8 mouse cellular contexts compared by ENCODE assay signal in the genomic region with DNA sequence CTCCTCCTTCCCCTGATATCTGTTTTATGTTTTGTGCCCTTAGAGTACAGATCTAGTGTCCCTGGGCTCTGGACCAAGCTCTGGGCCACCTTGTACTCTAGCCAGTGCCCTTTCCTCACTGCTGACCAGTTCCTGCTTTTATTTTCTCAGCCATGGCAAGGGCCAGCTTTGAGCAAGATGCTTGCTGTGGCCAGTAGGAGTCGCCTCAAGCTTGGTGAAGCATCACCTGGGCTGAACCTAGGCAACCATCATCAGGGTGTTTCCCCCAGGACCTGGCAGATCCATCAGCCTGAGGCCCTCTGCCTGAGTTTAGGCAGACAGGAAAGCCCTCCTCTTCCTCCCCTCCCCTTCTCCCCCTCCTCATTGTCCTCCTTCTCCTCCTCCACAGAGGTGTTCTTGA. TPM values are rescaled to one million over a fixed set of nuclear protein-coding genes. Genes with fewer than 3 reads are reported as not detected.
DNase-seq lines count a peak whose midpoint lies in the region; ATAC-seq and TF ChIP-seq lines count a peak whose summit lies in the region.

No protein-coding gene starts in this region.

- no peak overlapping the region for H3K27ac ChIP-seq in liver, adult 2 months (replicated peaks; ENCODE audit: insufficient read depth, low read depth, low read length)
- no peak overlapping the region for H3K27ac ChIP-seq in liver, embryonic 11.5 days (ENCODE audit: low read depth, low read length)
- H3K27ac ChIP-seq in bone marrow, adult 2 months (ENCODE audit: control insufficient read depth, insufficient read depth, low read depth, low read length, poor library complexity) = 0 out of 2 replicates have a peak overlapping the region, but pooled peaks have one; percentile 25

- H3K9me3 ChIP-seq in liver, embryonic 11.5 days (ENCODE audit: control insufficient read depth, low read length) = no peaks in the 10 kb centered on the region

- WGBS in liver, adult 2 months = 26% methylated on average over 1 of the region's 1 CpGs
- 25% methylated on average over 1 of the region's 1 CpGs for WGBS in liver, embryonic 11.5 days
- 25% methylated on average over 1 of the region's 1 CpGs for WGBS in bone marrow, adult 2 months

- no peaks in the 10 kb centered on the region for H3K79me2 ChIP-seq in liver, adult 2 months (ENCODE audit: control insufficient read depth, insufficient read depth, low read length)

- no peak overlapping the region for H3K4me3 ChIP-seq in liver, adult 2 months (ENCODE audit: insufficient read depth, low read depth, low read length)
- no peak overlapping the region for H3K4me3 ChIP-seq in liver, embryonic 11.5 days (ENCODE audit: low read depth, low read length)
- H3K4me3 ChIP-seq in bone marrow, adult 2 months (replicated peaks; ENCODE audit: control insufficient read depth, low read depth, low read length) = no peak overlapping the region

- H3K27me3 ChIP-seq in liver, adult 2 months (ENCODE audit: control insufficient read depth, insufficient read depth, low read length) = no peaks in the 10 kb centered on the region
- H3K27me3 ChIP-seq in liver, embryonic 11.5 days (replicated peaks; ENCODE audit: control insufficient read depth, insufficient read depth, low read length) = no peaks in the 10 kb centered on the region

- peak; percentile 73 to 79 for DNase-seq in cerebellum, postnatal 14 days
- DNase-seq in cerebellum, adult 9-11 months = no peak
- peak; percentile 81 for DNase-seq in liver, adult 2 months (ENCODE audit: extremely low read depth, low read depth, low spot score)
- DNase-seq in liver, embryonic 11.5 days (ENCODE audit: low spot score) = no peak
- peak; percentile 48 to 69 for DNase-seq in heart, postnatal 14 days
- peak; percentile 41 for DNase-seq in thymus, postnatal 0 days (ENCODE audit: low spot score)

- intact Hi-C loops in heart, postnatal 14 days (cut with DNase I) = no loop called here

- no peak for ATAC-seq in liver, embryonic 11.5 days (replicated peaks; ENCODE audit: low FRiP score)
- ATAC-seq in megakaryocyte, adult 5-6 weeks (ENCODE audit: poor library complexity, severe bottlenecking) = peak; percentile 95

- no peaks in the 10 kb centered on the region for H3K4me1 ChIP-seq in liver, adult 2 months (ENCODE audit: control insufficient read depth, insufficient read depth, low read length)
- no peaks in the 10 kb centered on the region for H3K4me1 ChIP-seq in liver, embryonic 11.5 days (replicated peaks; ENCODE audit: control insufficient read depth, insufficient read depth, low read length)
- H3K4me1 ChIP-seq in bone marrow, adult 2 months (ENCODE audit: control insufficient read depth, insufficient read depth, low read length) = no peaks in the 10 kb centered on the region; the same call in none of the 2 replicates

- peak; percentile 94 for TF ChIP-seq CTCF in liver, adult 2 months (IDR thresholded peaks at IDR 0.05; ENCODE audit: low read depth, low read length)
- TF ChIP-seq CTCF in bone marrow, adult 2 months (IDR thresholded peaks at IDR 0.05; ENCODE audit: control insufficient read depth, insufficient read depth, low read length) = peak; percentile 92

- peaks cover 23% of the 10 kb centered on the region for H3K36me3 ChIP-seq in liver, adult 2 months (ENCODE audit: control insufficient read depth, insufficient read depth, low read length)
- peaks cover 29% of the 10 kb centered on the region for H3K36me3 ChIP-seq in liver, embryonic 11.5 days (ENCODE audit: control insufficient read depth, insufficient read depth, low read length)

- TF ChIP-seq POLR2A in liver, adult 2 months (IDR thresholded peaks at IDR 0.05; ENCODE audit: extremely low read depth, insufficient read depth, low read length) = no peak
- TF ChIP-seq POLR2A in bone marrow, adult 2 months (IDR thresholded peaks at IDR 0.05; ENCODE audit: borderline replicate concordance, control insufficient read depth, low read depth, low read length) = no peak

- H3K4me2 ChIP-seq in liver, embryonic 11.5 days = no peak overlapping the region

- no peak overlapping the region for H3K9ac ChIP-seq in liver, adult 2 months (ENCODE audit: low read depth, low read length)
- no peak overlapping the region for H3K9ac ChIP-seq in liver, embryonic 11.5 days (ENCODE audit: low read depth, low read length)

RNA-seq across cellular contexts. Expression of a gene that starts 18.9 kb away (rescaled TPM):
- 33.9 and 45.8 TPM in 2 replicates for total RNA-seq in liver, adult 2 months (2014; rRNA removed)
- polyA plus RNA-seq in liver, adult 2 months (2012; rRNA removed) = 29.7 and 33.4 TPM in 2 replicates
- 2.2 and 2.5 TPM in 2 replicates for polyA plus RNA-seq in liver, embryonic 11.5 days (2014; fragmentation: Nextera tagmentation; extraction: Ambion mirVana)
- polyA plus RNA-seq in bone marrow, adult 2 months (2011; ENCODE audit: insufficient read depth, insufficient read length, low replicate concordance, missing spikeins) = 63.2 and 147 TPM in 2 replicates
- total RNA-seq in heart, postnatal 14 days (2021) = 10 to 100 TPM; 70.6 to 73.4 TPM
- total RNA-seq in megakaryocyte, adult 5-6 weeks (2015) = 53.6 and 54.4 TPM in 2 replicates
- total RNA-seq in megakaryocyte, adult 5-6 weeks (2017) = 129 and 161 TPM in 2 replicates
- 12.4 and 18.4 TPM in 2 replicates for polyA plus RNA-seq in thymus, postnatal 0 days (2015; fragmentation: Nextera tagmentation; extraction: Ambion mirVana)

RNA-seq across cellular contexts. Expression of a gene that starts 32.8 kb away (rescaled TPM):
- total RNA-seq in liver, adult 2 months (2014; rRNA removed) = 8.1 and 8.5 TPM in 2 replicates
- polyA plus RNA-seq in liver, adult 2 months (2012; rRNA removed) = 12.8 and 13.2 TPM in 2 replicates
- 58.8 and 61.8 TPM in 2 replicates for polyA plus RNA-seq in liver, embryonic 11.5 days (2014; fragmentation: Nextera tagmentation; extraction: Ambion mirVana)
- 46.1 and 53.9 TPM in 2 replicates for polyA plus RNA-seq in bone marrow, adult 2 months (2011; ENCODE audit: insufficient read depth, insufficient read length, low replicate concordance, missing spikeins)
- total RNA-seq in heart, postnatal 14 days (2021) = 10 to 100 TPM; 30.3 to 33.2 TPM
- total RNA-seq in megakaryocyte, adult 5-6 weeks (2015) = 31.2 and 31.9 TPM in 2 replicates
- 36.8 and 56.8 TPM in 2 replicates for total RNA-seq in megakaryocyte, adult 5-6 weeks (2017)
- 38.7 and 41.3 TPM in 2 replicates for polyA plus RNA-seq in thymus, postnatal 0 days (2015; fragmentation: Nextera tagmentation; extraction: Ambion mirVana)

RNA-seq across cellular contexts. Expression of a gene that starts 35.7 kb away (rescaled TPM):
- 19.0 and 25.6 TPM in 2 replicates for total RNA-seq in liver, adult 2 months (2014; rRNA removed)
- polyA plus RNA-seq in liver, adult 2 months (2012; rRNA removed) = 21.9 and 22.6 TPM in 2 replicates
- polyA plus RNA-seq in liver, embryonic 11.5 days (2014; fragmentation: Nextera tagmentation; extraction: Ambion mirVana) = 25.9 and 28.3 TPM in 2 replicates
- polyA plus RNA-seq in bone marrow, adult 2 months (2011; ENCODE audit: insufficient read depth, insufficient read length, low replicate concordance, missing spikeins) = 15.3 and 20.4 TPM in 2 replicates
- total RNA-seq in heart, postnatal 14 days (2021) = 10 to 100 TPM; 28.1 to 30.9 TPM
- 6.7 and 8.0 TPM in 2 replicates for total RNA-seq in megakaryocyte, adult 5-6 weeks (2015)
- total RNA-seq in megakaryocyte, adult 5-6 weeks (2017) = 10.7 and 13.0 TPM in 2 replicates
- polyA plus RNA-seq in thymus, postnatal 0 days (2015; fragmentation: Nextera tagmentation; extraction: Ambion mirVana) = 15.5 and 16.3 TPM in 2 replicates

RNA-seq across cellular contexts. Expression of a gene that starts 52.8 kb away (rescaled TPM):
- 46.0 and 52.8 TPM in 2 replicates for total RNA-seq in liver, adult 2 months (2014; rRNA removed)
- polyA plus RNA-seq in liver, adult 2 months (2012; rRNA removed) = 22.2 and 23.9 TPM in 2 replicates
- polyA plus RNA-seq in liver, embryonic 11.5 days (2014; fragmentation: Nextera tagmentation; extraction: Ambion mirVana) = 306 and 326 TPM in 2 replicates
- polyA plus RNA-seq in bone marrow, adult 2 months (2011; ENCODE audit: insufficient read depth, insufficient read length, low replicate concordance, missing spikeins) = 96.4 and 126 TPM in 2 replicates
- 100 to 1,000 TPM; 109 to 139 TPM for total RNA-seq in heart, postnatal 14 days (2021)
- total RNA-seq in megakaryocyte, adult 5-6 weeks (2015) = 161 and 184 TPM in 2 replicates
- 81.2 and 82.1 TPM in 2 replicates for total RNA-seq in megakaryocyte, adult 5-6 weeks (2017)
- 280 and 287 TPM in 2 replicates for polyA plus RNA-seq in thymus, postnatal 0 days (2015; fragmentation: Nextera tagmentation; extraction: Ambion mirVana)

RNA-seq across cellular contexts. Expression of a gene that starts 54.2 kb away (rescaled TPM):
- total RNA-seq in liver, adult 2 months (2014; rRNA removed) = 4.5 and 6.2 TPM in 2 replicates
- 14.2 and 14.9 TPM in 2 replicates for polyA plus RNA-seq in liver, adult 2 months (2012; rRNA removed)
- 25.0 and 28.6 TPM in 2 replicates for polyA plus RNA-seq in liver, embryonic 11.5 days (2014; fragmentation: Nextera tagmentation; extraction: Ambion mirVana)
- polyA plus RNA-seq in bone marrow, adult 2 months (2011; ENCODE audit: insufficient read depth, insufficient read length, low replicate concordance, missing spikeins) = 6.8 and 8.4 TPM in 2 replicates
- total RNA-seq in heart, postnatal 14 days (2021) = 10 to 100 TPM; 21.6 to 22.2 TPM
- 13.9 and 14.1 TPM in 2 replicates for total RNA-seq in megakaryocyte, adult 5-6 weeks (2015)
- 9.6 and 12.3 TPM in 2 replicates for total RNA-seq in megakaryocyte, adult 5-6 weeks (2017)
- polyA plus RNA-seq in thymus, postnatal 0 days (2015; fragmentation: Nextera tagmentation; extraction: Ambion mirVana) = 39.6 and 42.7 TPM in 2 replicates

Comparison
In these comparisons a context has a peak if more than half of its experiments do, and no peak if none do; other contexts are left out.
1. DNase-seq: peak in cerebellum, postnatal 14 days (2 of 2), liver, adult 2 months (single experiment), heart, postnatal 14 days (2 of 2) and thymus, postnatal 0 days (single experiment); none in cerebellum, adult 9-11 months (single experiment) and liver, embryonic 11.5 days (single experiment).